Mouse (Mus musculus): ENCODE measurements around the gene Ptpre.

DNA sequence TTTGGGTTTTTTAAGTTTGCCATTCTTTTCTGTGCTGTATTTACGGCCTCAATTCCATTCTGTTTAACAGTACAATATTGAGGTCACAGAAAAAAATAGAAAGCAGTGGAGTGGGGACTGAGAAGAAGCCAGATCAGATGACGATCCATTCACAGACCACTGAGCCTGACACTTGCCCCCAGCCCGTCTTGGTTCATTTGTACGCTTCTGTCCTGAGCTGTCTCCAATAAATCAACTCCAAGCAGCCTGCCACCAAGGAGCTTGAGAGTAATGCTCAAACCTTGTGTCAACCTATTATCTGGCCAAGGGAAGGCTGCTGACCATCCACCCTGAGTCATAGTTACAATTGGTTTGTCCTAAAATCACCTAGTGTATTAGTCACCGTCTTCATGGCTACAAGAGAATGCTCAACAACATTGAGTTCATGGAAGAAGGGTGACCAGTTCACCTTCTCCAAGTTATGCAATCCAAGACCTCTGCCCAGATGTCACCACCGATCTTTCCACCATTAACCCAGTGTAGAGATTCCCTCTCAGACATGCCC lies 12.8 kb upstream of the Ptpre start:
- TF ChIP-seq POLR2A (IDR thresholded peaks at IDR 0.05; ENCODE audit: control insufficient read depth, extremely low read depth, insufficient read depth, low read length, poor library complexity) (no peak), CTCF (IDR thresholded peaks at IDR 0.05; ENCODE audit: borderline replicate concordance, control insufficient read depth, extremely low read depth, insufficient read depth, low read length, poor library complexity) (no peak)
